Mouse (Mus musculus): Measurements from ENCODE around the gene Cfc1. TPM values are rescaled to one million over a fixed set of nuclear protein-coding genes. Genes with fewer than 3 reads are reported as not detected.
"Not testable (repeated sequence)": the region's sequence is repeated elsewhere in the genome, so short reads cannot be mapped to it uniquely, and the experiment has no call there.

Cfc1 gene
- total RNA-seq, 1 experiment: 0.58 TPM

DNA sequence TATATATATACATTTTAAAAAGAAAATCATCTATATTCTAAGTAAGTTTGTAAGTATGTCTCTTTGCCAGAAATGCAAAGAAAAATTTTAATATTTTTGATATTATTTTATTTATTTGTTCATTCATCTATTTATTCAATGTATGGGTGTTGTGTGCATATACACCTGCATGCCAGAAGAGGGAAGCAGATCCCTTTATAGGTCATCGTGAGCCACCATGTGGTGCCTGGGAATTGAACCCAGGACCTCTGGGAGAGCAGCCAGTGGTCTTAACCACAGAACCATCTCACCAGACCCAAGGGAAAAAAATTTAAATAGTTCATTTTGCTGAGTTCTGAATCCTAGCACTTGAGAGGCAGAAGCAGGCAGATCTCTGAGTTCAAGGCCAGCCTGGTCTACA, 17.2 kb upstream of the Cfc1 start:
- Histone ChIP-seq H3K9ac (ENCODE audit: insufficient read depth, low read depth, low read length, poor library complexity, severe bottlenecking) (no peak overlapping the region), H3K4me1 (ENCODE audit: control insufficient read depth in 2 of 2, insufficient read depth in 2 of 2, low read length in 2 of 2, poor library complexity in 1 of 2) (peaks cover 0 to 2% of the 10 kb centered on the region in 2 experiments; a peak in 1 of 4 replicates), H3K9me3 (ENCODE audit: control insufficient read depth, insufficient read depth, low read depth, low read length) (no peaks in the 10 kb centered on the region), H3K36me3 (ENCODE audit: control insufficient read depth, insufficient read depth, low read length, poor library complexity, severe bottlenecking) (no peaks in the 10 kb centered on the region), H3K4me3 (ENCODE audit: insufficient read depth in 1 of 2, low read depth in 1 of 2, low read length in 2 of 2, poor library complexity in 1 of 2, severe bottlenecking in 1 of 2) (no peak overlapping the region), H3K27ac (ENCODE audit: insufficient read depth, low read depth, low read length, poor library complexity, severe bottlenecking) (no peak overlapping the region)
- in situ Hi-C loops (cut with MboI; ENCODE audit: low sequenced_read_pairs in 2 of 2, unreplicated experiment in 2 of 2): no loop called here
- TF ChIP-seq ZC3H11A (IDR thresholded peaks at IDR 0.05; ENCODE audit: borderline replicate concordance, low read depth, low read length) (no peak), HCFC1 (IDR thresholded peaks at IDR 0.05; ENCODE audit: borderline replicate concordance, insufficient read depth, low read length) (no peak)
- no peak for DNase-seq (ENCODE audit: low read depth, low spot score)

DNA sequence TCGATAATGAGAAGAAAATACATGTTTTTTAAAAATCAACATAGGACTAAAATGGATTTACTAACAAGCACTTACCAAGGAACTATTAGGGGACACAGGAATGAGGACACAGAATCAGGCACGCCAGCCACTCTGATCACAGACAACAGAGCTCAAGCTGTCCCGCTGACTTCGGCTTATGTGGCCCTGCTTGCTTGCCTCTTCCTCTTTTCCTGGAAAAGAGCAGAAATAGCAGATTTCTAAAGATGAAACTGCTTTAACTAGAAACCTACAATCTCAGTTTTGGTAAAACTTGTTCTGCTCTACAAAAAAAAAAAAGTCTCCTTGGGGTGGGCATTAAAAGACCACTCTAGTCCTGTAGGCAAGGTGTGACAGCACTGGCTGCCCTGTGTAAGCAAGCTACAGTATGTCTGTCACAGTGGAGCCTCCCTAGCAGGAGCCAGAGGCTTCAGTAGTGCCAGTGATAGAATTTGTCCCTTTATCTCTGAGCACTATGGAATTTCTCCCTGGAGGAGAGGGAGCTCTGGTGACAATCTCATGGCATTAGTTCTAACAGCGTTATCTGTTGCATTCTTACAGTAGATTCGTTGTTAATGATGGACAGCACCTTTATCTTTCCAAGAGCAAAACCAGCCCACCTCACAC, 13.1 kb upstream of the Cfc1 start:
- Histone ChIP-seq H3K9me3 (ENCODE audit: control insufficient read depth, insufficient read depth, low read depth, low read length) (no peaks in the 10 kb centered on the region), H3K4me3 (ENCODE audit: insufficient read depth in 1 of 2, low read depth in 1 of 2, low read length in 2 of 2, poor library complexity in 1 of 2, severe bottlenecking in 1 of 2) (no peak overlapping the region), H3K4me1 (ENCODE audit: control insufficient read depth in 2 of 2, insufficient read depth in 2 of 2, low read length in 2 of 2, poor library complexity in 1 of 2) (no peaks in the 10 kb centered on the region), H3K36me3 (ENCODE audit: control insufficient read depth, insufficient read depth, low read length, poor library complexity, severe bottlenecking) (no peaks in the 10 kb centered on the region), H3K27ac (ENCODE audit: insufficient read depth, low read depth, low read length, poor library complexity, severe bottlenecking) (no peak overlapping the region), H3K9ac (ENCODE audit: insufficient read depth, low read depth, low read length, poor library complexity, severe bottlenecking) (no peak overlapping the region)
- in situ Hi-C loops (cut with MboI; ENCODE audit: low sequenced_read_pairs in 2 of 2, unreplicated experiment in 2 of 2): no loop called here
- TF ChIP-seq ZC3H11A (IDR thresholded peaks at IDR 0.05; ENCODE audit: borderline replicate concordance, low read depth, low read length) (no peak), MAFK (IDR thresholded peaks at IDR 0.05; ENCODE audit: insufficient read depth, low read depth, low read length) (no peak), ZNF384 (IDR thresholded peaks at IDR 0.05; ENCODE audit: low read depth, low read length) (no peak), CHD2 (IDR thresholded peaks at IDR 0.05; ENCODE audit: low read depth, low read length) (no peak), HCFC1 (IDR thresholded peaks at IDR 0.05; ENCODE audit: borderline replicate concordance, insufficient read depth, low read length) (no peak)
- DNase-seq (ENCODE audit: low read depth, low spot score): no peak

DNA sequence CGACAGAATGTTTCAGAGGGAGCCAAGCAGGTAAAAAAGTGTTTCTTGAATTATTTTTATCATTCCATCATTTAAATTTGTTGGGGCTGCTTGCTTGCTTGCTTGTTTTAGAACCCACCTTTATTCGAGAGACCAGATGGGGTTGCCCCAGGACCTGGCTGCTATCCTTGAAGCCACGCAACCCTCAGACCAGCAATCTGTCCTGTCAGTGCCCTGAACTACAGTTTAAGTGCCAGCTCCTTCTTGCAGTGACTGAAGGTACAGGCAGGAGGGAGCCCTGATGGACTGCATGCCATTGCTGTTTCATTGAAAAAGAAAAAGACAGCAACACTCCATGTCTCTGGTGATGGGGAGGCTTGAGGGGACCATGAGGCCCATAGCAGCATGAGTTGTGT, 12.6 kb upstream of the Cfc1 start:
- Histone ChIP-seq H3K9me3 (ENCODE audit: control insufficient read depth, insufficient read depth, low read depth, low read length) (no peaks in the 10 kb centered on the region), H3K4me3 (ENCODE audit: insufficient read depth in 1 of 2, low read depth in 1 of 2, low read length in 2 of 2, poor library complexity in 1 of 2, severe bottlenecking in 1 of 2) (no peak overlapping the region), H3K27ac (ENCODE audit: insufficient read depth, low read depth, low read length, poor library complexity, severe bottlenecking) (no peak overlapping the region), H3K9ac (ENCODE audit: insufficient read depth, low read depth, low read length, poor library complexity, severe bottlenecking) (no peak overlapping the region), H3K4me1 (ENCODE audit: control insufficient read depth in 2 of 2, insufficient read depth in 2 of 2, low read length in 2 of 2, poor library complexity in 1 of 2) (no peaks in the 10 kb centered on the region), H3K36me3 (ENCODE audit: control insufficient read depth, insufficient read depth, low read length, poor library complexity, severe bottlenecking) (no peaks in the 10 kb centered on the region)
- DNase-seq (ENCODE audit: low read depth, low spot score): no peak
- in situ Hi-C loops (cut with MboI; ENCODE audit: low sequenced_read_pairs in 2 of 2, unreplicated experiment in 2 of 2): no loop called here
- TF ChIP-seq CHD2 (IDR thresholded peaks at IDR 0.05; ENCODE audit: low read depth, low read length): no peak
- TF ChIP-seq MAFK (IDR thresholded peaks at IDR 0.05; ENCODE audit: insufficient read depth, low read depth, low read length): no peak
- no peak for TF ChIP-seq HCFC1 (IDR thresholded peaks at IDR 0.05; ENCODE audit: borderline replicate concordance, insufficient read depth, low read length)
- no peak for TF ChIP-seq ZNF384 (IDR thresholded peaks at IDR 0.05; ENCODE audit: low read depth, low read length)
- TF ChIP-seq ZC3H11A (IDR thresholded peaks at IDR 0.05; ENCODE audit: borderline replicate concordance, low read depth, low read length): no peak

DNA sequence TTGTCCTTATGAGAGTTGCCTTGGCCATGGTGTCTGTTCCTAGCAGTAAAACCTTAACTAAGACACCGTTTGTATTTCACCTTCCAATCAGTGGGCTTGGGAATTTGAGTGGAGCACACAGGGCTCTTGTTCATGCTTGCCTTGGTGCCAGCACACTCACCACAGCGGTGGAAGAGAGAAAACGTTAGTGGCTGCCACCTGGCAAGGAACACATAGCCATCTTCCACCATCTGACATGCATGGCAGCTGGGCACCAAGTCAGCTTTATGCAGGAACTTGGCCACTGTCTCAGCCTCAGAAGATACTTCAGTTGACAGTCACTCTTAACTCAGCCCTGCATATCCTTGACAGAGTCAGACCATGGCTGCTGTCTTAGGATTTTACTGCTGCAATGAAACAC, 11.8 kb upstream of the Cfc1 start:
- Histone ChIP-seq H3K9ac (ENCODE audit: insufficient read depth, low read depth, low read length, poor library complexity, severe bottlenecking) (no peak overlapping the region), H3K36me3 (ENCODE audit: control insufficient read depth, insufficient read depth, low read length, poor library complexity, severe bottlenecking) (no peaks in the 10 kb centered on the region), H3K4me1 (ENCODE audit: control insufficient read depth in 2 of 2, insufficient read depth in 2 of 2, low read length in 2 of 2, poor library complexity in 1 of 2) (no peaks in the 10 kb centered on the region), H3K9me3 (ENCODE audit: control insufficient read depth, insufficient read depth, low read depth, low read length) (no peaks in the 10 kb centered on the region), H3K27ac (ENCODE audit: insufficient read depth, low read depth, low read length, poor library complexity, severe bottlenecking) (no peak overlapping the region), H3K4me3 (ENCODE audit: insufficient read depth in 1 of 2, low read depth in 1 of 2, low read length in 2 of 2, poor library complexity in 1 of 2, severe bottlenecking in 1 of 2) (no peak overlapping the region)
- no peak for TF ChIP-seq ZC3H11A (IDR thresholded peaks at IDR 0.05; ENCODE audit: borderline replicate concordance, low read depth, low read length)
- no peak for TF ChIP-seq CHD2 (IDR thresholded peaks at IDR 0.05; ENCODE audit: low read depth, low read length)
- no peak for TF ChIP-seq ZNF384 (IDR thresholded peaks at IDR 0.05; ENCODE audit: low read depth, low read length)
- no peak for TF ChIP-seq MAFK (IDR thresholded peaks at IDR 0.05; ENCODE audit: insufficient read depth, low read depth, low read length)
- TF ChIP-seq HCFC1 (IDR thresholded peaks at IDR 0.05; ENCODE audit: borderline replicate concordance, insufficient read depth, low read length): no peak
- DNase-seq (ENCODE audit: low read depth, low spot score): no peak
- in situ Hi-C loops (cut with MboI; ENCODE audit: low sequenced_read_pairs in 2 of 2, unreplicated experiment in 2 of 2): no loop called here

DNA sequence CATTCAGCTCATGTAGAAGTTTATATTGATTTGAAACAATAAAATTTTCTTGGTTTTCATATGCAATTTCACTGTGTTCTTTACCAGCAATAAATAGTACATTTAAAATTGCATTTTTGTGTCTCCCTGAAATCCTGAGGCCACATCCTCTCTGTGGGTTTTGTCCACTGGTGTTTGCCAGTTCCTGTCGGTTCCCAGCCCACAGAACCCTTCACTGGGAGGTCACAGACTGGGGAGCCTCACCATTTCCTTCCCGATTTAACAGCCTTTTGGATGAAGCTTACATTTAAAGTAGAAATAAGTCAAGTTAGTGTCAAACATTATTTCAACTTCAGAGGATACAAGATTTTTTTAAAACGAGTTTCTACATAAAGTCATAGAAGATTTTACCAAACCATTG, 874 bp upstream of the Cfc1 start:
- H3K4me1 ChIP-seq (ENCODE audit: control insufficient read depth in 2 of 2, insufficient read depth in 2 of 2, low read length in 2 of 2, poor library complexity in 1 of 2): peaks cover 0 to 12% of the 10 kb centered on the region in 2 experiments; a peak in 1 of 4 replicates
- H3K4me3 ChIP-seq (ENCODE audit: insufficient read depth in 1 of 2, low read depth in 1 of 2, low read length in 2 of 2, poor library complexity in 1 of 2, severe bottlenecking in 1 of 2); DNase-seq (ENCODE audit: low read depth, low spot score); H3K36me3 ChIP-seq (ENCODE audit: control insufficient read depth, insufficient read depth, low read length, poor library complexity, severe bottlenecking); in situ Hi-C loops (cut with MboI; ENCODE audit: low sequenced_read_pairs in 2 of 2, unreplicated experiment in 2 of 2); H3K9ac ChIP-seq (ENCODE audit: insufficient read depth, low read depth, low read length, poor library complexity, severe bottlenecking); H3K9me3 ChIP-seq (ENCODE audit: control insufficient read depth, insufficient read depth, low read depth, low read length); H3K27ac ChIP-seq (ENCODE audit: insufficient read depth, low read depth, low read length, poor library complexity, severe bottlenecking): not testable (repeated sequence)
